Mouse (Mus musculus) embryo, embryonic 10 days (tissue): ENCODE measurements around the gene Apba3.
A peak's percentile ranks its signal among the peaks of the same experiment; 100 is the strongest.
"Not testable (repeated sequence)": the region's sequence is repeated elsewhere in the genome, so short reads cannot be mapped to it uniquely, and the experiment has no call there.

ENCODE experiments used
- DNase-seq: peaks from one replicate; pipeline ENCODE4 v3.0.0-alpha.2; 2015; ENCODE audit warnings: low spot score

Apba3 gene

DNA sequence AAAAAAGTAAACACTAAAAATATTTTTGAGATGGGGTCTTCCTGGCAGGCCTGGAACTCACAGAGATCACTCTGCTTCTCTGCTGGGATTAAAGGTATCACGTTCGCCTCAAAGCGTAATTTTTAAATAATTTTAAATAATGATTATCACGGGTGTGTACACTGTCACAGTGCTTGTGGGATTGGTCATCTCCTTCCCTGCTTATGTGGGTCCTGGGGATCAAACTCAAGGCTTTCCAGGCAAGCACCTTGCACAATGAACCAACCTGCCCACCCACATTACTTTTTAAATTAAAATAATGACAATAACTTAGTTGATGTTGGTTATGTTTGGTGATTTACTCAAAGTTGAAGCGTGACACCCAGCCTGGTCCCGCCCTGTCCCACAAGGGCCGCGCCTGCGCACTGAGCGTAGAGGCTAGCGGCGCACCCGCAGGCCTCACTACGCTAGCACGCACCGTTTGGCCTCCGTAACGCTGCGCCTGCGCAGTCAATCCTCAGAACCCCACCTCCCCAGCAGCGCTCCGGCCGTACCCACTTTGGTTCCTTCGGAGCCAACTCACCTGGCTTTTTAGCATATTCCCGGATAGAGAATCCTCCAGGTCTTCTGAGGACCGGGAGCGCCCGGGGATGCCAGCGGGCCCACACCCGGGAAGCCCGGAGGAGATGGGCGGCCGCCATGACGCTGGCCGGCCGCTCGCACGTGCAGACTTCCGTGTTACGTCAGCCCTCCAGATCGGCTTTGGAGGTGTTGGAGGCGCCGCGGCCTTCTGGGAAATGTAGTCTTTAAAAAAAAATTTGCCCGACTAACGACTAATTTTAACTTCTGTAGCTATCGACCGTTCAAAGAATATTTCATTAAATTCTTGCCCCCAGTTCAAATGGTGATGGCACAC lies at the start of gene Apba3, which contains the start of gene Mrpl54:
TSS of gene Apba3 (plus strand) at position 750 of the 895 bp plus-strand sequence.
TSS of gene Mrpl54 (minus strand) at position 724 of the 895 bp plus-strand sequence.
- peak; percentile 99 for DNase-seq

DNA sequence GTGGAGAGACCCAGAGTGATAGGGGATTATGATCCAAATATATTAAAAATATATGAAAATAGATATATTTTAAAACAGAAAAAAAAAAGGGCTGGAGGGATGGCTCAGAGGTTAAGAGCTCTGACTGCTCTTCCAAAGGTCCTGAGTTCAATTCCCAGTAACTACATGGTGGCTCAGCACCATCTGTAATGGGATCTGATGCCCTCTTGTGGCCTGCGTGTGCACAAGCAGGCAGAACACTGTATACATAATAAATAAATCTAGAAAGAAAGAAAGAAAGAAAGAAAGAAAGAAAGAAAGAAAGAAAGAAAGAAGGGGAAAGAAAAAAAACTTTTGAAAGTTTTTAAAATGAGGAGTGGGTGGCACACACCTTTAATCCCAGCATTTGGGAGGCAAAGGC lies 49.5 kb upstream of the Apba3 start:
- DNase-seq = peak; percentile 49

DNA sequence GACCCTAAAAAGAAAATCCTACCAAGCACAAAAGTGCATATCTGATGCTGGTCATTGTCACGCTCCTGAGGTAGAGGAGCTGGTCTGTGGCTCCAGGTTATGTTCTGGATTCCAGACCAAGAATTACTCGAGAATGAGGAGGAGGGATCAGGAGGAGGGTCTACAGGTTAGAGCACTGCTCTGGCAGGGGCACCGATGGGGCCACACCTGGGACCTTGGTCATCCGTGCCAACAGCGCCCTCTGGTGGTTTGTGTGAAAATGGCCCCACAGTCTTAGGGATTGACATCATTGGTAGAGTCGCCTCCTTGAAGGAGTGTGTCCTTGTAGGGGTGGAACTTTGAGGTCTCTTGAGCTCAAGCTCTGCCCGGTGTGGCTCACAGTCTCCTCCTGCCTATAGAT lies 48.8 kb upstream of the Apba3 start:
- peak; percentile 75 for DNase-seq

DNA sequence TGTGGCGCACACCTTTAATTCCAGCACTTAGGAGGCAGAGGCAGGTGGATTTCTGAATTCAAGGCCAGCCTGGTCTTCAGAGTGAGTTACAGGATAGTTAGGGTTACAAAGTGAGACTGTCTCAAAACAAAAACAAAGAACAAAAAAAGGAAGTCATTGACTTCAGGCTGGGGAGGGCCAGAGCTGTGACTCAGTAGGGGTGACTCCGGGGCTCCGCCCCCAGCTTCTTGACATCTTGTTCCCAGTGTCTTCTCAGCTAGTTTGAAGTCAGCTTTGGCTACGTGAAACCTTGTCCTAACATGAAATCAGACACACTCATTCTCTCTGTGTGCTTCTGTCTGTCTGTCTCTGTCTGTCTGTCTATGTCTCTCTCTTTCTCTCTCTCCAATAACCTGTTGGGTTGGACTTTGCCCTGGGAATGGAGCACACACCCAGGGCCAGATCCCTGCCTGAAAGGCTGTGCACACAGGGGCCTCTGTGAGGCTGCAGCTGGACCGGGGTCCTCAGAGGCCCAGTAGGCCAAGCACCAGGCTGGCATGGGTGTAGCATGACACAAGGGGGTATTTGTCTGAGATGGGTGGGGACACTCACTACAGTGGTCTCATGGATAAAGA lies 45.3 kb upstream of the Apba3 start:
- DNase-seq = no peak

DNA sequence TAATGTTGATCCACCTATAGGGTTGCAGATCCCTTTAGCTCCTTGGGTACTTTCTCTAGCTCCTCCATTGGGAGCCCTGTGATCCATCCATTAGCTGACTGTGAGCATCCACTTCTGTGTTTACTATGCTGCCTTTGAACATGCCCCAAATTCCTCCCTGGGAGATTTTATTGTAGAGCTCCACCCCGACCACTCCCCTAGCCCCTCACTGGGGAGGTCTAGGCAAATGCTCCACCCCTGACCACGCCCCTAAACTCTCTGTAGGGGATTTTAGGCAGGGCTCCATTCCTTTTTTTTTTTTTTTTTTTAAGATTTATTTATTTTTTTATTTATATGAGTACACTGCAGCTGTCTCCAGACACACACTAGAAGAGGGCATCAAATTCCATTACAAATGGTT lies 43.0 kb upstream of the Apba3 start:
- not testable (repeated sequence) for DNase-seq

DNA sequence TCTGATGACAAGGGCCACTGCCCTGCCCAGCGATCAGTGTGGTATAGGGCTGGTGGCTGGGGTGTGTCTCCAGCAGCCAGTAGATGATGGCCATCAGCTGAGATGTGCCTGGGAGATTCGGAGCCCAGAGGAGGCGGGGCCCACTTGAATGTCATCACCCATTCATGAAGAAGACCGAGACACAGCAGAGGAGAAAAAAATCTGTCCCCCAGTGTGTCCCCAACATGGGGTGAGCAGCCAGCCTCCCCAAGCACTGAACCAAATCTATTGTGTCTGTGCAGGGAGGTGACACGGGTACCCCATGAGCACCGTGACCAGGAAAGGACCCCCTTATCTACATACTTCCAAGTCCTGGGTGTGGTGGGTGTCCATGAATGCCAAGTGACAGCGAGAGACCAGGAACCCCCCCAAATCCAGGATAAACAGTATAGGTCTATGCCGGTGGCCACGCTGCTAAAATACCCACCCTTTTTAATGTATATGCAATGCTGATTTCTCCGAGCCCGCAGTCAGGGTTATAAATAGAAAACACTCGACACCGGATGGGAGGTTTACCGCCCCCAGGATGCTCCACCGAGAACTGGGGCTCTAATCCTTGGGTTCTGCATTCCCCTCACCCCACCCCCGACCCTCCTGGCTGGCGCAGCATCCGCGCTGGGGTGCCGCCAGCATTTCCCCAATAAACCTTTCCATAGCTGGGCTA lies 36.9 kb upstream of the Apba3 start:
- DNase-seq = no peak

DNA sequence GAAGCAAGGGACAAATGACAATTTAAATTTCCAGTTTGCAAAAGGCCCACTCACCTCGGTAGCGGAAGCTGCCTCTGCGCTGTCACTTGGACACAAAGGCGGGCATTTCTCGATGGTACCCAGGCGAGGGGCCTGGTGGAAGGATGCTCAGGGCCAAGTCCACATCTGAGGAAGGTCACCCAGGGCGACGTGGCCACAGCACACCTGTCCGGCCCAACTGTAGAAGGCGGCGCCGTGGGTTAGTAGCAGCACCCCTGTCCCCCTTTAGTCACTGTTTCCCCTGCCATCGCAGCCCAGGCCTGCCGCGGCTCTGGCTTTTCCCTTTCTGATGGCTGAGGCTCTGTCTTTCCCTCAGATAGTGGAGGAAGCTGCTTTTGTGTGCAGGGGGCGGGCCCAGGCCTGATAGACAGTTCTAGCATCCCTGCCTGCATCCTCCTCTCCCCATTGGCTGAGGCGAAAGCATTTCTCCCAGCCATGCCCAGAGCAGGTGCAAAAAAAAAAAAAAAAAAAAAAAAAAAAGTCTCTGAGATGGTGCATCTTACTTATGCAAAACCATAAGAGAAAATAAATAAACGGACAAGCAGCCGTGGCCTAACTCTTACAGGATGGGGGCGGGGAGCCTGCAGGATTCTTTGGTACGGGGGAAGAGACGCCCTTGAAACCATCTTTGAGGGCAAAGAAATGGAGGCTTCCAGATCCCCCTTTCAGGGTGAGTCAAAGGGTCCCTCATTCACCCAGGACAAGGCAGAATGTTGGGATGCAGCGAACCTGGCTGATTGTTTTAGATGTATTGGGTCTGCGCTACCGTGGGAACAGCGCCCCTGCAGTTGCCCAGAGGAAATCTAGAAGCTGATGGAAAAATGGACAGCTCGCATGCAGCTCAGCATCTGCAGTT lies 36.1 kb upstream of the Apba3 start, which contains the start of gene Atcay:
TSS of gene Atcay (minus strand) at position 396 of the 895 bp plus-strand sequence.
- peak; percentile 71 for DNase-seq

DNA sequence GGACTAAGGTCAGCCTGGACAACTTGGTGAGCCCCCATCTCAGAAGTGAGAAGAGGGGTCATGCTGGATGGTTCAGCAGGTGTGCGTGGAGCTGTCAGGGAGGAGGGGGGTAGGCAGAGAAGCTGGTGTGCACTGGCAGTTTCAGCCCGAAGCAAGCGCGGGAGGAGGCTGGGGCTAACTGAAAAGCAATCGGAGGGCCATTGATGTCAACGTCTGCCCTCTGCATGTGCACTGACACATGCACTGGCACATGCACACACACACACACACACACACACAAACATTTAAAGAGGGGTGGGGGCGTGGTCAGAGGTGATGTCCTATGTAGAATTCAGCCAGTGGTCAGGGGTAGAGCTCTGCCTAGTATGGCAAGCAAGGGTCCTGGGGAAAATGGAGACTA lies 35.3 kb upstream of the Apba3 start:
- DNase-seq = no peak

DNA sequence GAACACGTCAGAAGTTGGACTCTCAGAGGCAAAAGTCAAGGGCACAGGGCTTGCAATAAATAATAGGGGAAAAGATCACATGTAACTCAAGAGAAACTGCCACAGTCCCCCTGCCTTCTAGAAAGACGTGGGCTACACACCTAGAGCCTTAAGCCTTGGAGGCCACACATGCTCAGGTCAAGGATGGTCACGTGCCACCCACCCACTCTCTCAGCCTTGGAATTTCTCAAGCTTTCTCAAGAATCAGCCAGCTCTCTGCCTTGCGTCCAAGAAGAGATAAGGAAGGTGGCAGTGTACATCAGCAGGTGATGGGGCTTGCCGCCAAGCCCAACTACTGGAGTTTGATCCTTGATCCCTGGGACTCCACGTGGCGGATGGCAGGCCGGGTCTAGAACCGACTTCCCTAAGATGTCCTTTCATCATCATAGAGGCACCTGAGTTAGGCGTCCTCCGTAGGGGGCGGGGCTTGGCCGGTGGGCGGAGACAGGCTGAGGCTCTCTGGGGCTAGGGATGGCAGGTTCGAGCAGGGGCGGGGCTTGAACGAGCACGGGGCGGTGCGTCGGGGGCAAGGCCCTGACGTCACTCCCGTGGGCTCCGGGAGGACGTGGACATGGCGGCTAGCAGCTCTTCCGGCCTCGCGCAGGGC lies 34.1 kb upstream of the Apba3 start, which contains the start of gene Zfr2:
TSS of gene Zfr2 (plus strand) at position 576 of the 646 bp plus-strand sequence.
- DNase-seq = peak; percentile 91

DNA sequence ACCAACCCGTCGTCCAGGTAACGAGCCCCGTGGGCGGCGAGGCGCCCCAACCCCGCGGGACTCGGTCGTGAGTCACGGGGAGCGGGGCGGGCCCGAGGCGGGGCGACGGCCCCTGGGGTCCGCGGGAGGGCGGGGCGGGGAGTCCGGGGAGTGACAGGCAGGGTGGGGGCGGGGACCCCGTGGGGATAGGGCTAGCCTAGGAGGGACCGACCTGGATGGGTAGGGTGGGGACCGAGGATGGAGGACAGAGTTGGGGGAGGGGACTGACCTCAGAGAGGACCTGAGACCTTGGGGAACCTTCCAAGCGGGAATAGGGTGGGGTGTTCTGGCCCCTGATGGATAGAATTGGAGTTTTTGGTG lies 33.6 kb upstream of the Apba3 start:
- DNase-seq = no peak

DNA sequence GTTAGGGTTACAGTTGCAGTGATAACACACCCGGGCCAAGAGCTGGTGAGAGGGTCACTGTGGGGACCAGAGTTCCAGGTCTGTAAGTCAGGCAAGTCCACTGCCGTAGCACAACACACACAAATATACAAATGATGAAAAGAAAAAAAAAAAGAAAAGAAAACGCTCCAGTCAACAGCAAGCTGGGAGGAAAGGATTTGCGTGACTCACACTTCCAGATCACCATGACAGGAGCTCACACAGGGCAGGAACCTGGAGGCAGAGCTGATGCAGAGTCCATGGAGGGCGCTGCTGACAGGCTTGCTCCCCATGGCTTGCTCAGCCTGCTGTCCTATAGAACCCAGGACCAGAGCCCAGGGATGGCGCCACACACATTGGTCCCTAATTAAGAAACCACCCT lies 32.6 kb upstream of the Apba3 start:
- no peak for DNase-seq

DNA sequence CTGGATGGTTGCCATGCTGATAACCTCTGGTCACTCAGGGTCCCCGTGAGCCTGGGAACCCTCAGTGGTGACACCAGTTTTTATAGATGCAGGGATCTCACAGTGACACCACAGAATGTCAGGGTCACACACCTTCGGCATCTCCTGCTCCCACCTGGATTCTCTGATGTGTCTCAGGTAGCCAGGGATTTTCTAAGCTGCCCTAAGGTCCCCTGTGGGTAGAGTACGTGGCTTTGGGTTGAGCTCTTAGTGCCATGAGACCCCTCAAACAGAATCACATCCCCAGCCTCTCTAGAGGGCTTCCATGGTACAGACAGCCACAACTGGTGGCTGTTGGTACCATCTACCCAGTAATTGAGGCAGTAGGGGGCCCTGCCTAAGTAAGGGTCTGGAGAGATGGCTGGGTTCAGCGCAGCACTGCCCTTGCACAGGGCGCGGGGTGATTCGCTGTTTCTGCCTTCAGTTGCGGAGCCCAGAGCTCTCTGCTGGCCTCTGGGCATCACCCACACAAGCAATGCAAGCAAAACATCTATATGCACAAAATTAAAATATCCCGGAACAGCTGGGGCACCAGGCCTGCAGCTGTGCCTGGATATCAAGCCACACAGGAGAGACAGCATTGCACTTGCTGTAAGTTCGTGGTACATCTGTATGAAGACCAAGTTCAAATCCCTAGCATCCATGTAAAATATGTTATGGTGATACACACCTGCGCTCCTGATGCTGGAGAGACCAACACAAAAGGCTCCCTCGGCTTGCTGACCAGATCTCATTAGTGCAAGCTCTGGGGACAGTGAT lies 30.1 kb upstream of the Apba3 start:
- no peak for DNase-seq

DNA sequence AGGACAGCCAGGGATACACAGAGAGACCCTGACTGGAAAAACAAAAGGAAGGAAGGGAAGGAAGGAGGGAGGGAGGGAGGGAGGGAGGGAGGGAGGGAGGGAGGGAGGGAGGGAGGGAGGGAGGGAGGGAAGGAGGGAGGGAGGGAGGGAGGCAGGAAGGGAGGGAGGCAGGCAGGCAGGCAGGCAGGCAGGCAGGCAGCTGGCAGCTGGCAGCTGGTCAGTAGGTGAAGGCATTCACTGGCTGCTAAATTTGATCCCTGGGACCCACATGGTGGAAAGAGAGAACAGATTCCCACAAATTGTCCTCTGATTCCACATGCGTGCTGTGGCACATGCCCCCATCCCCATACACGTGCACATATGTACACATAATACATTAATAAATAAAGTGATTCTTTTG lies 28.1 kb upstream of the Apba3 start:
- no peak for DNase-seq

DNA sequence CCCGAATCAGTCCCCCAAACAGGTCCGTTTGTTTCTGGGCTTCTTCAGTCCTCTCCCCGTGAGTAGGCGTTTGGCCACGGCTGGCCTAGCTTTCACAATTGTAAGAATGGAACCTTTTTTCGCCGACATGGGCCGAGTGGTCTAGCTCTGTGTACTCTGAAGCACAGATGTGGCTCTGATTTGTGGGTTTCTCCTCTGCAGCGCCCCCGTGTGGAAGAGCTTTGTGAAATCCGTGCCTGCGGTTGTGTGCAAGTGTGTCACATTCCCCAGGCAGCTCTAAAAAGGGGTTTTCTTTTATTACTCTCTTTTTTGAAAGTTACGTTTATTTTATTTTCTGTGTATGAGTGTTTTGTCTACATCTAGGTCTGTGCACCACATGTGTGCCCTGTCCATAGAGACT lies 25.9 kb upstream of the Apba3 start:
- DNase-seq = peak; percentile 78

DNA sequence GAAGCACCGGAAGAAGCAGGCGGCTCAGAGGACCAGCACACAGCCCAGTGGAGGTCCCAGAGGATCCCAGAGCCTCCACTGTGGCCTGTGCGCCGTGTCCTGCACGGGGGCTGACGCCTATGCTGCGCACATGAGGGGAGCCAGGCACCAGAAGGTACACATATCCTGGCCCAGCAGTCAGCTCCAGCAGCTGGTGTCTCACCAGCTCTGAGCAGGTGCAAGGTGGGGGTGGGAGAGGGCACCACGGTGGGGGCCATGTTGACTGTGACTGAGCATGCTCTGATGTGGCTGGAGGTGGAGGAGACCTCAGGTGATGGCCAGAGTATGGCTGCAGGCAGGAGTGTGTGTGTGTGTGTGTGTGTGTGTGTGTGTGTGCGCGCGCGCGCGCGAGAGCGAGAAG lies 24.7 kb upstream of the Apba3 start:
- DNase-seq = no peak

DNA sequence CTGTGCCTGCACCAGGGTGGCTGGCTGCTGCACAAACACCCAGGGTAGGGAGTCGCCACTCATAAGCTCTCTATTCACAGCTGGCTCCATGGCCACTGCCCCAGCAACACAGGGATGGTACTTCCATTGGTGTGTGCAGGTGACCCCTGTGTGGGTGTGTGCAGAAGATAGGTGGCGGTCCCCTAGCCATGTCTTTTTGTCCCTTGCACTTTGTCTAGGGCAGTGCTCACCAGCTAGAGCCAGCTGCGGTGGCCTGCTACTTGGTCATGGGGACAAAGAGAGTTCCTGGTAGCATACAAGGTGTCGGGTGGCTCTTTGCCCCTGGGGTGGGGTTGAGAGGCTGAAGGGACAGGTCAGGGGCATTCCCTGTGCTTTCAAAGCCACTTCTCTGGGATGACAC lies 22.6 kb upstream of the Apba3 start:
- no peak for DNase-seq

DNA sequence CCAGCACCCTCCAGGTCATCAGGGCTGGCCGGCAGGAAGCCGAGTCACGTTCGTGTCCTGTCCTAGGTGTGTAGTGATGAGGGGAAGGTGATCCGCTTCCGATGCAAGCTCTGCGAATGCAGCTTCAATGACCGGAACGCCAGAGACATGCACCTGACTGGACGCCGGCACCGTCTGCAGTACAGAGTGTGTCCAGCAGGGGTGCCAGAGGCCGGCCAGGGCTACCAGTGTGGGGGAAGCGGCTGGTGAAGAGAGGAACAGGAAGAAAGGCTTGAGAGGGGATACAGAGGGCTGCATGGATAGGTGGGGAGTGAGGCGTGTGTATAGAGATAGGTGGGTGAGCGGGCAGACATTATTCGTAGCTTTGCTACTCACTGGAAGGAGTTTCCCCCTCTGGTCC lies 22.2 kb upstream of the Apba3 start:
- DNase-seq = peak; percentile 75

DNA sequence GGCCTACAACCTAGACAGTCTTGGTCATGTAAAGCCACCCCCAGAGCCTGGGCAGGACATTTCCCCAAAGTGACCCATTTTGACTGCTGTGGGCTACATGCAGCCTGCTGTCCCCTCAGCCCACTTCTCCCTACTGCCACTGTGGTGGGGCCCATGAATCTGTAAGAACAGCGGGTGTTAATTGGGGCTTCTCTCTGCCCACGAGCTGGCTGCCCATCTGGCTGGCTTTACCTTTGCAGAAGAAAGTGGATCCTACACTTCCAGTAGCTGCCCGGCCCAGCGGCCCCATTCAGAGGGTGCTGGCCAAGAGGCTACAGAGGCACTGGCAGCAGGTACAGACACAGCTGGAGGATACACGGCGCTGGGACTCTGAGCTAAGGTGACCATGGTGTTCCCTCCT lies 21.6 kb upstream of the Apba3 start:
- DNase-seq = no peak

DNA sequence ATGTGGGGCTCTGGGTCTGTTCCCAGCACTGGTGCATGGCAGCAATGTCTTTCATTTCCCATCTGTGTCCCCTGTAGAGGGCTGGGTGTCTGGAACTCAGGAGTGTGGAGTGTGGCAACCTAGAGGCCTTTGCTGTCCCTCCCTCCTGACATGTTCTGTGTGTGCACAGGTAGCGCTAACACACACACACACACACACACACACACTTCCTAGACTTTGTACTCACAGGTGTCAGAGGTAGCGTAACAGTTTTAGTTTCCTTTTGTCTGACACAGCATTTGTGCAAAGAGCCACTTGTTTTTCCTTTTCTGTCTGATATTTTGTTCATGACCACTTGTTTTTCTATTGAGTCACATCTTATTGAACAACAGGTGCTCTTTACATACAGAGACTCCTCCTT lies 19.0 kb upstream of the Apba3 start:
- DNase-seq = no peak

DNA sequence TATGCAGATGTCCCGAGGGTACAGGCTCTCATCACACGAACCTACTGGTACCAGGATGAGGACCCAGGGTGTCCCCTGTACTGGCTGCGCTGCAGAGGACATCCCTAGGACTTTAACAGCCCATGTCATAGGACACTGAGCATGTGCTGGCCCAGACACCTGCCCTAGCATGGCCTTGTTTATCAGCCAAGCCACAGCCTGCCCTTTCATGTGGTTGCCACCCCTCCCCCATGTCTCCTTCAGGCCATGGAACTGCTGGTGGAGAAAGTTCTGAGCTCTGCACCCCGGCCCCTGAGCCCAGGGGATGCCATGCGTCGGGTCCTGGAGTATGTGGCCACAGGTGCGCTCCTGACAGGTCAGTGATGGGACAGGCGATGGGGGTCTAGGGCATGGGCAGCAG lies 17.3 kb upstream of the Apba3 start:
- DNase-seq = no peak
